In genomic region chr1:88226670-88227379, GRCm38 (mm10) we compare ENCODE assay signal across 12 mouse cellular contexts. TPM values are rescaled to one million over a fixed set of nuclear protein-coding genes. Genes with fewer than 3 reads are reported as not detected.
DNase-seq lines count a peak whose midpoint lies in the region; TF ChIP-seq lines count a peak whose summit lies in the region.
"Had no signal": no experiment of that assay in that cellular context is flagged by ENCODE, and none has a peak within 500 bp of the region (broad histone marks: within the 10 kb centered on the region; RNA-seq: fewer than 3 reads in every experiment).

Gene Mroh2a, plus strand, starts transcription at chr1:88226986.

- TF ChIP-seq POLR2A in small intestine, adult 2 months (IDR thresholded peaks at IDR 0.05; ENCODE audit: low read depth, low read length): no peak

- no peak within 1 kb of the TSS for H3K4me3 ChIP-seq in heart, embryonic 10.5 days
- no peak within 1 kb of the TSS for H3K4me3 ChIP-seq in small intestine, adult 2 months (ENCODE audit: low read depth, low read length)
- H3K4me3 ChIP-seq: limb, embryonic 13.5 days had no signal

- DNase-seq in adrenal gland, postnatal 14 days: peak; percentile 5
- DNase-seq in adrenal gland, adult 8-10 months: no peak
- DNase-seq in lung, postnatal 10 days: peak; percentile 7
- no peak for DNase-seq in lung, postnatal 25 days (ENCODE audit: low spot score)
- DNase-seq in heart, embryonic 10.5 days (ENCODE audit: low spot score): peak; percentile 78
- DNase-seq in layer of hippocampus, adult 9-10 months (ENCODE audit: low spot score): no peak
- DNase-seq in adrenal gland, postnatal 10 days: no peak
- DNase-seq: kidney, adult 11 months; right cerebral cortex, postnatal 4 days had no signal

- no peaks in the 10 kb centered on the region for H3K4me1 ChIP-seq in heart, embryonic 10.5 days
- peaks cover 3% of the 10 kb centered on the region; the same call in 1 of the 2 replicates for H3K4me1 ChIP-seq in small intestine, adult 2 months (ENCODE audit: control insufficient read depth, insufficient read depth, insufficient read length, low read length)
- H3K4me1 ChIP-seq: limb, embryonic 13.5 days had no signal

- no peaks in the 10 kb centered on the region for H3K27me3 ChIP-seq in heart, embryonic 10.5 days (ENCODE audit: insufficient read depth, poor library complexity, severe bottlenecking)
- no peaks in the 10 kb centered on the region for H3K27me3 ChIP-seq in small intestine, adult 2 months (ENCODE audit: control insufficient read depth, insufficient read depth, low read length)
- H3K27me3 ChIP-seq: limb, embryonic 13.5 days; Patski had no signal

- no peak for TF ChIP-seq CTCF in small intestine, adult 2 months (IDR thresholded peaks at IDR 0.05; ENCODE audit: extremely low read depth, insufficient read length, insufficient replicate concordance, low read depth, low read length)

- H3K27ac ChIP-seq in heart, embryonic 10.5 days: no peak within 1 kb of the TSS
- peak within 1 kb of the TSS; percentile 2; the same call in 1 of the 2 replicates for H3K27ac ChIP-seq in small intestine, adult 2 months (ENCODE audit: insufficient read depth, low read depth, low read length)
- H3K27ac ChIP-seq: limb, embryonic 13.5 days had no signal

- WGBS in heart, embryonic 10.5 days: 50% methylated on average over 5 of the region's 5 CpGs
- 56% methylated on average over 5 of the region's 5 CpGs for WGBS in small intestine, adult 2 months

- peaks cover 65% of the 10 kb centered on the region for H3K9me3 ChIP-seq in heart, embryonic 10.5 days

- no peaks in the 10 kb centered on the region for H3K36me3 ChIP-seq in heart, embryonic 10.5 days
- no peaks in the 10 kb centered on the region for H3K36me3 ChIP-seq in small intestine, adult 2 months (ENCODE audit: control insufficient read depth, insufficient read depth, low read length)
- H3K36me3 ChIP-seq: limb, embryonic 13.5 days had no signal

RNA-seq across cellular contexts. Expression of gene Mroh2a, which starts in this region (rescaled TPM):
- total RNA-seq in adrenal gland, postnatal 14 days (2021): 0.04 and 0.26 TPM in 2 replicates
- total RNA-seq in adrenal gland, adult 8-10 months (2022): under 1 TPM in 2 of 4 experiments, not detected in 2; 0.10 to 0.16 TPM
- polyA plus RNA-seq in heart, embryonic 10.5 days (2016; fragmentation: Nextera tagmentation; extraction: Ambion mirVana): 0.58 and 0.82 TPM in 2 replicates
- 0.11 and 0.35 TPM in 2 replicates for polyA plus RNA-seq in small intestine, adult 2 months (2012; rRNA removed)
- 1 to 10 TPM in 1 of 2 experiments, under 1 TPM in 1; 0.67 to 1.3 TPM for total RNA-seq in adrenal gland, postnatal 10 days (2021)

Comparison
In these comparisons a context has a peak if more than half of its experiments do, and no peak if none do; other contexts are left out.
1. Peak in DNase-seq in adrenal gland, postnatal 14 days; RNA of the gene not detected or under 1 TPM.
2. Peak in DNase-seq in heart, embryonic 10.5 days; RNA of the gene not detected or under 1 TPM.